Mouse (Mus musculus) liver, adult 2 months (tissue): ENCODE results near the gene Mrpl34.

ENCODE experiments used
- CTCF ChIP-seq: fragments of 200-500 bp; IDR thresholded peaks from 2 replicates; pipeline ENCODE4 v1.5.1; 2011; ENCODE audit warnings: low read depth, low read length, control low read depth
- POLR2A ChIP-seq: fragments of 200-500 bp; IDR thresholded peaks from 2 replicates; pipeline ENCODE4 v1.6.1; 2011; ENCODE audit warnings: low read length, control low read depth; ENCODE audit not compliant: insufficient read depth; ENCODE audit errors: extremely low read depth

- TF ChIP-seq POLR2A = no peak
- TF ChIP-seq CTCF = no peak
Measured at GRCm38 (mm10) chr8:71485142-71486135, 20.7 kb downstream of the Mrpl34 start, which contains the start of gene Ano8.
